Mouse (Mus musculus): ENCODE data around the gene Tle2. TPM values are rescaled to one million over a fixed set of nuclear protein-coding genes. Genes with fewer than 3 reads are reported as not detected.

Tle2 gene
- polyA plus RNA-seq, 1 experiment from 2014 or later = 68.8 TPM

DNA sequence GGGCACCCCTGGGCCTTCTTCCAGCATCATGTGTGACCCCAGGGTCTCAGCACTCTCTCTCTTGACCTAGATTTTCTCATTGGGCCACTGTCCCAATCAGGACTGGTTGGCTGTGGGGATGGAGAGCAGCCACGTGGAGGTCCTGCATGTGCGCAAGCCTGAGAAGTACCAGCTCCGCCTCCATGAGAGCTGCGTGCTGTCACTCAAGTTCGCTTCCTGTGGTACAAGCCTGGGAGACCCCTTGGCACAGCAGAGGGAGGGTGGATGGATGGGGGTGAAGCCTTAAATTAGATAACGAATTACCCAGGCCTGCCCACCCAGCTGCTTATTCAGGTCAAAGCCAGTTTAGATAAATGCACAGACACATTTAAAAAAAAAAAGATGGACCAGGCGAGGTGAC lies 14.4 kb downstream of the Tle2 start:
- H3K36me3 ChIP-seq = peaks cover 64% of the 10 kb centered on the region
- WGBS = 61% methylated on average over 7 of the region's 7 CpGs
- no peak for ATAC-seq (ENCODE audit: low FRiP score, low read depth)
- H3K4me2 ChIP-seq (replicated peaks) = no peak overlapping the region
- no peak overlapping the region for H3K9ac ChIP-seq
- H3K27ac ChIP-seq = no peak overlapping the region
- H3K27me3 ChIP-seq = peaks cover 25% of the 10 kb centered on the region; the same call in 1 of the 2 replicates
- H3K4me1 ChIP-seq = no peaks in the 10 kb centered on the region
- H3K4me3 ChIP-seq = no peak overlapping the region
- H3K9me3 ChIP-seq = no peaks in the 10 kb centered on the region

DNA sequence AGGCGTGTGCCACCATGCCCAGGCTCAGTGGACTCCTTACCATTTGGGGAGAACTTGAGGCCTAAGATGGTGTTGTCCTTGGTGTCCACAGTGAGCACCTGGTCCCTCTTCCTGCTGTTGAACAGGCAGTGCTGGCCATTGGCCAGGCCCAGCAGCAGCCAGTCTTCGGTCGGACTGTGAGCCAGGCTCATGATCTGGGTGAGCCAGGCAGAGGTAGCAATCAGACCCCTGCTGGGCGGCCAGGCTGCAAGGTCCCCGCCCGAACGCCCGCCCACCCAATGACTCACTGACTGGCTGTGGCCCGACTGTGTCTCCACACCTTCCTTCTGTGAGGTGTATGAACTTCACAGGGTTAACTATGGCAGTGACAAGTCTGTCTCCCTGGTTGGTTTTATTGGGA lies 17.5 kb downstream of the Tle2 start:
- 59% methylated on average over 9 of the region's 9 CpGs for WGBS
- no peaks in the 10 kb centered on the region for H3K9me3 ChIP-seq
- peaks cover 39% of the 10 kb centered on the region; the same call in 1 of the 2 replicates for H3K27me3 ChIP-seq
- H3K27ac ChIP-seq = no peak overlapping the region
- peaks cover 20% of the 10 kb centered on the region for H3K4me1 ChIP-seq
- H3K4me3 ChIP-seq = no peak overlapping the region
- peaks cover 35% of the 10 kb centered on the region for H3K36me3 ChIP-seq
- no peak for ATAC-seq (ENCODE audit: low FRiP score, low read depth)
- no peak overlapping the region for H3K9ac ChIP-seq
- no peak overlapping the region for H3K4me2 ChIP-seq (replicated peaks)

DNA sequence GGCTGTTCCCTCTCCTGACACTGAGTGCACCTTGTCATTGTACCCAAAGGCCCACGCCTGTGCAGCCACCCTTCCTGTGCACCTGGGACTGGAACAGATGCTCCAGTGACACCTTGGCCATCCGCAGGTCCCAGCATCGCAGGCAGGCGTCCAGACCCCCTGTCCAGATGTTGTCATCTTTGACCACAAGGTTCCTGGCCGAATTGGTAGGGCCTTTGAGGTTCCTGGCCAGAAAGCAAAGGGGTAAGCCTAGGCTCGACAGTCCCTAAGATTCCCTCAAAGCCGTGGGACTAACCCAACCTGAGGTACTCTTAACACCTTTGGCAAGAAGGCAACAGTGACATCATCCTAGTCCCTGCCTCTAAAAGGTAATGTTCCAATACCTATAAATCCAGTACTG lies 18.3 kb downstream of the Tle2 start:
- Histone ChIP-seq H3K9ac (no peak overlapping the region), H3K4me2 (replicated peaks) (no peak overlapping the region), H3K27ac (no peak overlapping the region), H3K4me3 (no peak overlapping the region), H3K9me3 (no peaks in the 10 kb centered on the region), H3K27me3 (peaks cover 31% of the 10 kb centered on the region; the same call in 1 of the 2 replicates), H3K36me3 (peaks cover 27% of the 10 kb centered on the region), H3K4me1 (peaks cover 28% of the 10 kb centered on the region)
- WGBS = 76% methylated on average over 7 of the region's 7 CpGs
- no peak for ATAC-seq (ENCODE audit: low FRiP score, low read depth)

DNA sequence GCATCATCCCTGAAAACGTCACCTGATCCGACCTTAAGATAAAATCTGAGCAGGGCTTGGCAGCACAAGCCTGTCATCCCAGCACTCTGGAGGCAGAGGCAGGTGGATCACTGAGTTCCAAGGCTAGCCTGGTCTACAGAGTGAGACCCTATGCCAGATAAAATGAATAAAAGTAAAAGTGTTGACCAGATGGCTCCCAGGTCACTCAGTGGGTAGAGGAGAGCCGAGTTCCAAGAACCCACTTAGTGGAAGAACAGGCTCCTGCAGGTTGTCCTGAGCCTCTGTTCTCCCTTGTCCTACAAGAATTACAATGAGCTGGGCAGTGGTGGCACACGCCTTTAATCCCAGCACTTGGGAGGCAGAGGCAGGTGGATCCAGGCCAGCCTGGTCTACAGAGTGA lies 18.9 kb downstream of the Tle2 start:
- peaks cover 22% of the 10 kb centered on the region for H3K36me3 ChIP-seq
- 57% methylated on average over 4 of the region's 4 CpGs for WGBS
- H3K4me2 ChIP-seq (replicated peaks) = no peak overlapping the region
- H3K9me3 ChIP-seq = no peaks in the 10 kb centered on the region
- no peak for ATAC-seq (ENCODE audit: low FRiP score, low read depth)
- H3K9ac ChIP-seq = no peak overlapping the region
- peaks cover 34% of the 10 kb centered on the region for H3K4me1 ChIP-seq
- H3K27ac ChIP-seq = no peak overlapping the region
- H3K27me3 ChIP-seq = peaks cover 30% of the 10 kb centered on the region; the same call in 1 of the 2 replicates
- no peak overlapping the region for H3K4me3 ChIP-seq

DNA sequence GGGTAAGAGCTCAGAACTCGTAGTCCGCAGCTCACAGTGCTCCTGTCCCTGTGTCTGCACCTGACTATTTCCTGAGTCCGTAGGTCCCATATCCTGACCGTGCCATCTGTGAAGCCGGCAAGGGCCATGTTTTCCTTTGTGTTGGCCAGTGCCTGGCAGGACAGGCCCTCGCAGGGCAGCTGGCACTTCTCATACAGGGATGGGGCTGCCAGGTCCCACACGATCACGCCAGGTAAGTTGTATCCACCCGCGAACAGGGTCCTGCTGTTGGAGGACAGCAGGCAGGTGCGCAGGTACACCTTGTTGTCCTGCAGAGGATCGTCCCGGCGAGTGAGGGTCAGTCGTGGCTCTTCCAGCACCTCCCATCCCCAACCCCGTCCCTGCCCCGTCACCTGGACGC lies 19.6 kb downstream of the Tle2 start:
- peaks cover 14% of the 10 kb centered on the region for H3K36me3 ChIP-seq
- H3K27ac ChIP-seq = no peak overlapping the region
- no peak overlapping the region for H3K4me3 ChIP-seq
- no peak for ATAC-seq (ENCODE audit: low FRiP score, low read depth)
- H3K9me3 ChIP-seq = no peaks in the 10 kb centered on the region
- peaks cover 30% of the 10 kb centered on the region; the same call in 1 of the 2 replicates for H3K27me3 ChIP-seq
- H3K9ac ChIP-seq = no peak overlapping the region
- H3K4me1 ChIP-seq = peaks cover 35% of the 10 kb centered on the region
- no peak overlapping the region for H3K4me2 ChIP-seq (replicated peaks)
- 69% methylated on average over 18 of the region's 18 CpGs for WGBS

- Histone ChIP-seq H3K4me2 (replicated peaks) (peak overlapping the region; percentile 60), H3K4me3 (no peak overlapping the region), H3K9ac (peak overlapping the region; percentile 48), H3K36me3 (no peaks in the 10 kb centered on the region), H3K27me3 (peaks cover 30% of the 10 kb centered on the region; the same call in 1 of the 2 replicates), H3K4me1 (peaks cover 46% of the 10 kb centered on the region), H3K27ac (peak overlapping the region; percentile 87; the same call in 1 of the 2 replicates), H3K9me3 (no peaks in the 10 kb centered on the region)
- ATAC-seq (ENCODE audit: low FRiP score, low read depth) = no peak
- WGBS = 22% methylated on average over 5 of the region's 5 CpGs
Observed at GRCm38 (mm10) chr10:81595599-81595998, 21.2 kb downstream of the Tle2 start.

DNA sequence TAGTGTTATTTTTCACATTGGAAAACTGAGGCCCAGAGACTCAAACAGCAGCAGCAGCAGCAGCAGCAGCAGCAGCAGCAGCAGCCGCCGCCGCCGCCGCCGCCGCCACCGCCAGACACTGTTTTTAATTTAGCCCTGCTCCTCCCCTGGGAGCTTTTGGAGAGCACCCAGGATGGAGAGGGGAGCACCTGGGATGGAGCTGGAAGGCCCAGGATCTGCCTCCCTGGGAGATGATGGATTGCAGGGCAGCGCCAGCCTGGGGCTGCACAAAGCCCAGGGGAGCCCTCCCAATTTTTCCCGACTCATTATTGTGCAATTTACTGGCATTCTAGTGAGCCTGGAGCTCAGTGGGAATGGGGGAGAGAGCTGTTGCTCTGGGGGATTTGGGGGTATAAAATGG lies 22.2 kb downstream of the Tle2 start:
- Histone ChIP-seq H3K4me3 (peak overlapping the region; percentile 28), H3K4me2 (replicated peaks) (peak overlapping the region; percentile 60), H3K27me3 (peaks cover 26% of the 10 kb centered on the region; the same call in 1 of the 2 replicates), H3K9me3 (no peaks in the 10 kb centered on the region), H3K36me3 (no peaks in the 10 kb centered on the region), H3K4me1 (peaks cover 54% of the 10 kb centered on the region), H3K9ac (peak overlapping the region; percentile 48), H3K27ac (peak overlapping the region; percentile 87)
- ATAC-seq (ENCODE audit: low FRiP score, low read depth) = no peak; the same call in 1 of the 2 replicates
- WGBS = 2% methylated on average over 10 of the region's 10 CpGs

DNA sequence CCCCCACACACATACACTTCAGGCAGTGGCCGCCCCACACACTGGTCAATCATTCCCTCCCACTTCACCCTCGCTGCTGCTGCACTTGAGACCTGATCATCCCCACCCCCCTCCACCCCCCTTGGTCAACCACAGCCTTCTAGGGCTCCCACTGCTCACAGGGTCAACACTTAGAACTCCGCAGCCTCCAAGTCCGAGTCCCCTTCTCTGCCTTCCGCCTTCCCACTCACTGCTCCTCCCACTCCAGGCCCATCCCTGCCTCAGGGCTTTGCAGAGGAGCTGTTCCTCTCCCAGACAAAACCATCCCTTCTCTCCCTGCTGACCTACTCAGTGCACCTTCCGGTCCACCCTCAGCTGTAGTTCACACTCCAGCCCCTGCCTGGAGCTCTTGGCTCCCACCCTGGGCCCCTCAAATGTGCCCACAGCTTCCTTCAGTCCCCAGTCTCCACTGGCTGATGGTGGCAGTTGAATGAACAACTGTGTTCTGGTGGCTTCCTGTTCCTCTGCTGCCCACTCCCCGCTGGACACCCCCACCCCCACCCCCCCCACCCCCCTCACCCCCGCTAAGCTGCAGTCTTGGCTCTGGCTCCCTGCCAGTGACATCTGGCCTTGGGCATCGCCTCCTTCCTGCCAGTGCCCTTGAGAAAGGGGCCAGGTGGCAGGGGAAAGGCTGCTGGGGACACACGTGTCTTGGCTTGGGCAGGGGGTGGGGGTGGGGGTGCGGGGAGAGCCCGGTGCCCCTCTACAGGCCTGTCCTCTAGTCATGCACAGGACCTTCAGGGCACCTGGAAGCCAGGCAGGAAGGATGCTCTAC lies 23.0 kb downstream of the Tle2 start:
- WGBS = 5% methylated on average over 11 of the region's 12 CpGs
- ATAC-seq (ENCODE audit: low FRiP score, low read depth) = peak; percentile 22
- Histone ChIP-seq H3K36me3 (no peaks in the 10 kb centered on the region), H3K27me3 (peaks cover 21% of the 10 kb centered on the region; the same call in 1 of the 2 replicates), H3K9me3 (no peaks in the 10 kb centered on the region), H3K9ac (peak overlapping the region; percentile 48), H3K4me2 (replicated peaks) (peak overlapping the region; percentile 60), H3K4me1 (peaks cover 61% of the 10 kb centered on the region), H3K4me3 (peak overlapping the region; percentile 28), H3K27ac (peak overlapping the region; percentile 87)

DNA sequence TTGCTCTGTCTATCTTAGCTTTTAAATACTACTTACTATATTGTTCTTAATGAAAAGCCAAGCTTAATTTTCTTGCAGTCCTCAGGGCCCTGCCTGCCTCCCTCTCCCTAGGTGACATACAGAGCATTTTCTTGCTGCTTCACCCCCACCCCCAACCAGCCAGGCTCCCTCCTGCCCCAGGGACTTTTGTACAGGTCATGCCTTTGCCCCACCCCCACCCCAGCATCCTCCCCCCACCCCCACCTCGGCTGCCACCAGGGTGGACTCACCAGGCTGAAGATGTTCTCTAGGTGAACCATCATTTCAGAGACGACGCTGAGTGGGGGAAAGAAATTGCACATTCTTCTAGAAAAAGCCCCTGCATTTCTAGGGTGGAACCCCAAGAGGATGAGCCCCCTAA lies 24.0 kb downstream of the Tle2 start:
- no peak overlapping the region; the same call in 1 of the 2 replicates for H3K27ac ChIP-seq
- peaks cover 68% of the 10 kb centered on the region for H3K4me1 ChIP-seq
- H3K4me2 ChIP-seq (replicated peaks) = no peak overlapping the region

DNA sequence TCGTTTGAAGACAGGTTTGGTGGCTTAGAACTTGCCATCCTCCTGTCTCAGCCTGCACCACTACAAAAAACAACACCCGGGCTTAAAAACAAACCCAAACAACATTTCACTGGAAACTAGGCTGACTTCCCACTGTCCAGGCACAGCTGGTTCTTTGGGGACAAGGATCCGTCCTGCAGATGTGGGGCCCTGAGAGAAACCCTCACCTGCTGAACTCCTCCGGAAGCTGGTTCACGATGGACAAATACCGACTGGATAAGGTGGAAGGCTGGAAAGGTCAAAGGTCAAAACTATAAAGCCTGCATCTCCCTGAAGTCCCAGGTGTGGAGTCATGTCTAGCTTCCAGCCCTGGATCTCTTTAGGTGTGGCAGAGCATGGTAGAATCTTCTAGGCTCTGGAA lies 24.5 kb downstream of the Tle2 start:
- Histone ChIP-seq H3K4me2 (replicated peaks) (no peak overlapping the region), H3K9ac (no peak overlapping the region), H3K27me3 (peaks cover 15% of the 10 kb centered on the region; the same call in 1 of the 2 replicates), H3K4me1 (peaks cover 69% of the 10 kb centered on the region), H3K27ac (no peak overlapping the region), H3K4me3 (no peak overlapping the region), H3K36me3 (no peaks in the 10 kb centered on the region), H3K9me3 (no peaks in the 10 kb centered on the region)
- ATAC-seq (ENCODE audit: low FRiP score, low read depth) = no peak
- 26% methylated on average over 6 of the region's 6 CpGs for WGBS

More for the DNA sequence above, 24.0 kb downstream of the Tle2 start:
- Histone ChIP-seq H3K27me3 (peaks cover 18% of the 10 kb centered on the region; the same call in 1 of the 2 replicates), H3K4me3 (no peak overlapping the region), H3K36me3 (no peaks in the 10 kb centered on the region), H3K9ac (no peak overlapping the region), H3K9me3 (no peaks in the 10 kb centered on the region)
- WGBS = 24% methylated on average over 3 of the region's 3 CpGs
- ATAC-seq (ENCODE audit: low FRiP score, low read depth) = no peak

DNA sequence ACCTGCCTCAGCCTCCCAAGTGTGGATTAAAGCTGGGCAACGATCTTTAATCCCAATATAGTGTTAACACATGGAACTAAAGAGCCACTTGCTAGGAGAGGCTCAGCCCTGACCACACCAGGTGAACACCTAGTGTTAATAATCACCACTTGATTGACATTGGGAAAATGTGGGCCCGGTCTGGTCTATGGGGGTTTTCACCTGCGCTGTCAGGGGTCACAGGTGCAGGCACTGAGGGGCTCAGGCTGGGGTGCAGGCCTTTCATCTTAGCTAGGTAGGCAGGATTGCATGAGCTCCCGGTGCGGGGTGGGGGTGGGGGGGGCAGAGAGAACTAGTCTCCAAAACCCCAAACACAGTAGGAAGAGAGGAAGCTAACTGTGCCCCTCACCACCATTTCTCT lies 25.3 kb downstream of the Tle2 start:
- H3K4me3 ChIP-seq = no peak overlapping the region
- H3K36me3 ChIP-seq = no peaks in the 10 kb centered on the region
- H3K4me1 ChIP-seq = peaks cover 76% of the 10 kb centered on the region
- H3K27ac ChIP-seq = no peak overlapping the region; the same call in 1 of the 2 replicates
- peaks cover 7% of the 10 kb centered on the region; the same call in 1 of the 2 replicates for H3K27me3 ChIP-seq
- H3K9ac ChIP-seq = no peak overlapping the region
- ATAC-seq (ENCODE audit: low FRiP score, low read depth) = no peak
- no peak overlapping the region for H3K4me2 ChIP-seq (replicated peaks)
- WGBS = 53% methylated on average over 5 of the region's 5 CpGs
- H3K9me3 ChIP-seq = no peaks in the 10 kb centered on the region

GRCm38 (mm10) chr10:81600096-81600495 lies 25.7 kb downstream of the Tle2 start:
- 45% methylated on average over 10 of the region's 10 CpGs for WGBS
- no peak overlapping the region for H3K4me3 ChIP-seq
- no peaks in the 10 kb centered on the region for H3K36me3 ChIP-seq
- H3K4me1 ChIP-seq = peaks cover 77% of the 10 kb centered on the region
- no peak overlapping the region; the same call in 1 of the 2 replicates for H3K27ac ChIP-seq
- no peaks in the 10 kb centered on the region for H3K9me3 ChIP-seq
- no peak overlapping the region for H3K9ac ChIP-seq
- H3K4me2 ChIP-seq (replicated peaks) = no peak overlapping the region
- H3K27me3 ChIP-seq = peaks cover 2% of the 10 kb centered on the region; the same call in 1 of the 2 replicates
- no peak for ATAC-seq (ENCODE audit: low FRiP score, low read depth)

Measured in limb, embryonic 13.5 days (tissue).